Mouse (Mus musculus): ENCODE measurements at regions not wholly inside any gene's neighbourhood (a gene's known extent, or its start where the extent isn't known, plus 50 kb on each side); places are given as distances from the start of the nearest gene placed in this dataset.

GRCm38 (mm10) chr3:35232487-35232886 is 521.4 kb upstream of the Atp11b start:
- peak; percentile 62 for DNase-seq (ENCODE audit: extremely low read depth)
- in situ Hi-C loops (cut with MboI; ENCODE audit: low pct_ligation_motif_present, low pct_unique_long_range_greater_than_20kb, low sequenced_read_pairs) (no loop called here), dilution Hi-C loops (cut with MboI; ENCODE audit: extremely low pct_ligation_motif_present, extremely low pct_unique_long_range_greater_than_20kb, low sequenced_read_pairs) (no loop called here)
- H3K27ac ChIP-seq (ENCODE audit: insufficient read depth, low read depth): no peak overlapping the region
- no peak overlapping the region for H3K4me3 ChIP-seq (replicated peaks in 1 of 3; ENCODE audit: low read depth in 2 of 3, low read length in 2 of 3, poor library complexity in 1 of 3)
- no peaks in the 10 kb centered on the region for H3K9me3 ChIP-seq (replicated peaks; ENCODE audit: low read length)
- H3K4me1 ChIP-seq (ENCODE audit: control insufficient read depth in 1 of 2, insufficient read depth in 2 of 2): peaks cover 6 to 21% of the 10 kb centered on the region in 2 experiments; a peak in 3 of 4 replicates
- no peaks in the 10 kb centered on the region for H3K36me3 ChIP-seq (replicated peaks in 1 of 2; ENCODE audit: control insufficient read depth in 1 of 2, insufficient read depth in 1 of 2, low read length in 1 of 2)
- no peaks in the 10 kb centered on the region for H3K79me2 ChIP-seq (replicated peaks; ENCODE audit: control insufficient read depth, extremely low read depth, insufficient read depth, poor library complexity, severe bottlenecking)
- no peak overlapping the region for H3K9ac ChIP-seq (ENCODE audit: insufficient read depth, low read depth)
- H3K27me3 ChIP-seq (replicated peaks): no peaks in the 10 kb centered on the region
- TF ChIP-seq PAX5 (IDR thresholded peaks at IDR 0.05; ENCODE audit: low read length) (no peak), MEF2A (IDR thresholded peaks at IDR 0.05; ENCODE audit: borderline replicate concordance, low read depth, low read length) (peak; percentile 57; the same call in 1 of the 2 replicates), ZNF384 (IDR thresholded peaks at IDR 0.05; ENCODE audit: low read depth, low read length) (peak; percentile 88), ETS1 (conservative IDR thresholded peaks at IDR 0.05; ENCODE audit: low read depth, low read length) (peak; percentile 67), IRF4 (IDR thresholded peaks at IDR 0.05; ENCODE audit: low read depth, low read length) (peak; percentile 32; the same call in 1 of the 2 replicates)
- H3K4me2 ChIP-seq (ENCODE audit: insufficient read depth, low read depth, poor library complexity, severe bottlenecking): no peak overlapping the region

GRCm38 (mm10) chr3:35235066-35235465 is 518.8 kb upstream of the Atp11b start:
- TF ChIP-seq ZKSCAN1 (IDR thresholded peaks at IDR 0.05; ENCODE audit: borderline replicate concordance, low read depth, low read length) (no peak), JUND (conservative IDR thresholded peaks at IDR 0.05; ENCODE audit: low read depth, low read length) (no peak), MAZ (IDR thresholded peaks at IDR 0.05; ENCODE audit: low read depth, low read length) (no peak), ZC3H11A (IDR thresholded peaks at IDR 0.05; ENCODE audit: low read depth, low read length) (no peak), SMC3 (IDR thresholded peaks at IDR 0.05; ENCODE audit: low read depth, low read length) (no peak), E2F4 (IDR thresholded peaks at IDR 0.05; ENCODE audit: insufficient replicate concordance, low read depth, low read length) (no peak), MEF2A (IDR thresholded peaks at IDR 0.05; ENCODE audit: borderline replicate concordance, low read depth, low read length) (no peak), GABPA (IDR thresholded peaks at IDR 0.05; ENCODE audit: insufficient replicate concordance, low read depth, low read length) (no peak), IRF4 (IDR thresholded peaks at IDR 0.05; ENCODE audit: low read depth, low read length) (no peak), CHD2 (IDR thresholded peaks at IDR 0.05; ENCODE audit: low read length) (no peak), POLR2AphosphoS2 (IDR thresholded peaks at IDR 0.05; ENCODE audit: low read depth, low read length) (no peak), JUN (IDR thresholded peaks at IDR 0.05; ENCODE audit: insufficient read depth, low read depth, low read length) (no peak), ETS1 (conservative IDR thresholded peaks at IDR 0.05; ENCODE audit: low read depth, low read length) (no peak), USF1 (IDR thresholded peaks at IDR 0.05; ENCODE audit: low read depth, low read length) (no peak), RAD21 (IDR thresholded peaks at IDR 0.05; ENCODE audit: low read depth, low read length) (no peak), TBP (conservative IDR thresholded peaks at IDR 0.05; ENCODE audit: low read depth, low read length) (no peak), NRF1 (IDR thresholded peaks at IDR 0.05; ENCODE audit: low read depth, low read length) (no peak), USF2 (conservative IDR thresholded peaks at IDR 0.05; ENCODE audit: low read depth, low read length) (no peak)
- in situ Hi-C loops (cut with MboI; ENCODE audit: low pct_ligation_motif_present, low pct_unique_long_range_greater_than_20kb, low sequenced_read_pairs): no loop called here

More at GRCm38 (mm10) chr3:35235066-35235465, 518.8 kb upstream of the Atp11b start:
- Histone ChIP-seq H3K27ac (ENCODE audit: insufficient read depth, low read depth) (no peak overlapping the region), H3K36me3 (replicated peaks in 1 of 2; ENCODE audit: control insufficient read depth in 1 of 2, insufficient read depth in 1 of 2, low read length in 1 of 2) (no peaks in the 10 kb centered on the region), H3K9ac (ENCODE audit: insufficient read depth, low read depth) (no peak overlapping the region), H3K4me2 (ENCODE audit: insufficient read depth, low read depth, poor library complexity, severe bottlenecking) (no peak overlapping the region), H3K9me3 (replicated peaks; ENCODE audit: low read length) (no peaks in the 10 kb centered on the region), H3K27me3 (replicated peaks) (no peaks in the 10 kb centered on the region), H3K79me2 (replicated peaks; ENCODE audit: control insufficient read depth, extremely low read depth, insufficient read depth, poor library complexity, severe bottlenecking) (no peaks in the 10 kb centered on the region), H3K4me1 (ENCODE audit: control insufficient read depth in 1 of 2, insufficient read depth in 2 of 2) (peaks cover 6 to 21% of the 10 kb centered on the region in 2 experiments; a peak in 3 of 4 replicates), H3K4me3 (replicated peaks in 1 of 3; ENCODE audit: low read depth in 2 of 3, low read length in 2 of 3, poor library complexity in 1 of 3) (no peak overlapping the region)
- dilution Hi-C loops (cut with MboI; ENCODE audit: extremely low pct_ligation_motif_present, extremely low pct_unique_long_range_greater_than_20kb, low sequenced_read_pairs): no loop called here
- no peak for DNase-seq (ENCODE audit: extremely low read depth)

Measured in CH12.LX (cell line).